Mouse (Mus musculus) cerebellum, adult 9-11 months (tissue): ENCODE measurements around the gene Tmem44.
A peak's percentile ranks its signal among the peaks of the same experiment; 100 is the strongest.
"Not testable (repeated sequence)": the region's sequence is repeated elsewhere in the genome, so short reads cannot be mapped to it uniquely, and the experiment has no call there.

Source experiments
- DNase-seq: peaks from one replicate; pipeline ENCODE4 v3.0.0; 2022

Gene Tmem44

DNA sequence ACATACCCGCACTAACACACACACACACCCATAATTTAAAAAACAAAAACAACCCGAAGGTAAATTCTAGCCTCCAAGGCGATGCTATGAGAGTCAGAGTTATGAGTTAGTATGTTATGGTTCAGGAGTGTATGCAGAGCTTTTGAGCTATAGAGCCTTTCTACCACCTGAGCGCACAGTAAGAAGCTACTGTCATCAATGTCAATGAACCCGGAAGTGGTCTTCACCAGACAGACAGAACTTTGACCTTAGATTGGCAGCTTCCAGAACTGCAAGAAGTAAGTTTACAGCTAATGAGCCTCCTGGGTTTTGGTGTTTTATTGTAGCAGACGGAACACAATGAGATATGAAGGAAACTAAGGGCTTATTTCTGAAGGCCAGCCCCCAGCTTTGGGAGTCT, 55.8 kb downstream of the Tmem44 start:
- no peak for DNase-seq

GRCm38 (mm10) chr16:30491742-30492141, 58.9 kb downstream of the Tmem44 start:
- no peak for DNase-seq

- DNase-seq, result no peak
Observed at GRCm38 (mm10) chr16:30490791-30491190, 59.9 kb downstream of the Tmem44 start.

DNA sequence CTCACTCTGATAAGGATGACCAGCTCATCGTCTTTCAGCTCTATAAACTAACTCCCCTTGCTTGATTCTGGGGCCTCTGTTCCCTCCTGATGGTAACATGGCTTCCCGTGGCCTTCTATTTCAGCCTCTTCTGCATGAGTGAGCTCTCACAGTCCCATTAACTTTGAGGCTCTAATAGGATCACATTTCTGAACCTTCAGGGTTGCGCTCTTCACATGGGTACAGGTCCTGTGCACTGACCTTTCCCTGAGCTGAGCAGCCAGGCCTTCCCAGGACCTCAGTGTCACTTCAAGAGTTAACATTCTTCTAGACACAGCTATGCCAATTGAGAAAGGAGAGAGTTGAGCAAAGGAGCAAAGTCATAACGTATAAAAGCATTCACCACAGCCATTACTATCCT, 60.3 kb downstream of the Tmem44 start:
- DNase-seq, result no peak

DNA sequence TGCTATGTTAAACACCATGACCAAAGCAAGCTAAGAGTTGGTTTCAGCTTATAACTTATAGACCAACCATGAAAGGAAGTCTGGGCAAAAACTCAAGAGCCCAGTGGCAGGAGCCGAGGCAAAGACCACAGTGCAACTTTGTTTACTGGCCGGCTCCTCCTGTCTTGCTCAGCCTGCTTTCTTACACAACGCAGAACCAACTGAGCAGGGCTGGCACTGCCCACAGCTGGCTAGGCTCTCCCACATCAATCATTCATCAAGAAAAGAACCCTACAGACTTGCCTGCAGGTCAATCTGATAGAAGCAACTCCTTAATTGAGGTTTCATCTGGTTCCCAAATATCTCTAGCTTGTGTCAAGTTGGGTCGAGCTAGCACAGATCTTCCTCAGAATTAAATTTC, 61.0 kb downstream of the Tmem44 start:
- DNase-seq, result no peak

DNA sequence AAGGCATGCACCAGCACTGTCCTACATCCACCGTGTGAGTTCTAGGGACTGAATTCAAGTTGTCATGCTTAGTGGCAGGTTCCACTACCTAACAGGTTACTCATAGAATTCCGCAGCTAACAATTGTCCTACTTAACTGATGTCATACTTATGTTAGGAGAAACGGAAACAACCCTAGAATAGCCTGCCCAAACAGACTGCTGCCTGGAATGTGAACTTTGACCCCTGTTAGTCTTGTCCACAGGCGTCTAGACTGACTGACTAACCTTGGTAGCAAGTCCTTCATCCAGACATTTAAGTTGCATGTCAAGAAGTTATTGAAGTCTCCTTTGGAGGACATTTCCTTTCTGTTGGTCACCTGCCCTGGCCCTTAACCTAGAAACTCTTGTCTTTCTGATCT, 64.1 kb downstream of the Tmem44 start:
- DNase-seq, result no peak

- no peak for DNase-seq
Observed at GRCm38 (mm10) chr16:30477791-30478190, 72.9 kb downstream of the Tmem44 start.

GRCm38 (mm10) chr16:30477006-30477405, 73.6 kb downstream of the Tmem44 start:
- no peak for DNase-seq

DNA sequence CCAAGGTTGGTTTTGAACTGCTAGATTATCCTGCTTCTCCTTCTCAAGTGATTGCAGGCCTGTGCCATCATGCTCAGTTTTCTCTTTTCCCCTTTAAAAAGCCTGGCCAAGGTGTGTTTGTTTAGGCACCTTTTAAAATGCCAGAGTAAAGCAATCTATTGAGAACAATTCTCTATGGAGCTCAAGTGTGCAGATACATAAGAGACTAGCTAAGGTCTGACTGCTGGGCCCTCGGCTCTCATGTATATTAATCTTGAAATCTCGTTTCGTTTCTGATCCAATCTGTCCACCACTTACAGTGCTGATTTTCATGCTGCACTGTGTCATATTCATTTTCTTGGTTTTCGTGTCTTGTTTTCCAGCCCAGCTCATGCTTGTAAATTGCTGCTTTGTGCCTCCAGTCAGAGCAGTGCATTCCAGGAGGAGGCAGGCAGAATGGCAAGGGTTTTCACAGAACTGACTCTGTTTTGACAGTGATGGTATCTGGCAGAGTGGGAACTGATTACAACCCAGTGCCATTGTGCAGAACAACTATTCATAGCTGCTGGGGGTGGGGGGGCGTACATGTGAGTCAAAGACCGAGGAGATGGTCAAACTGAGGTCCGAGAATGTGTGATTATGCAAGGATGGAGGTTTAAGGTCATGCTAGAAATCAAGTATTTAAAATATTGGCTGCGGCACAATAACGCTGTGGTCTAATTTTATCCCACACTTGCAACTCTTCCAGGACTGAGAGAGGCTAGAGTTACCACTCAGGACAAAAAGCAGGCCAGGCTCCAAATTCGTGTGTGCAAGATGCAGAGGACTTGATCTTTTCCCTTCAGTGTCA, 74.8 kb downstream of the Tmem44 start:
- DNase-seq, result peak; percentile 4

DNA sequence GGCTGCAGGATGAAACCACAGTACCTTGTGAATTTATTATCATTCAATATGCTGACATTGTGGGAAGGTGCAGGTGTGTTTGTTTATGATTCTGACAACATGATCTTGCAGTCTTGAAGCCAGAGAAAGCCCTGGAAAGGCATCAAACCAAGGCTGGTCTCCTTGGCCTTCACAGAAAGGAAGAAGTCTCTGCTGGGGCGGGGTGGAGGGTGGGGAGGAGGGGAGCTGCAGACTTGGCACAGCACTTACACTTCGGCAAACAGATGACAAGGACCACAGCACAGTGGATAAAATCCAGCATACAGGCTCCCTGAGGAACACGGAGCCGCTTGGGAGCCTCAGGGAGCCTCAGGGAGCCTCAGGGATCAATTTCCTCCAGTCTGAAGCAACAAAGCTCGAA, 78.2 kb downstream of the Tmem44 start:
- no peak for DNase-seq

- DNase-seq, result no peak
Observed at GRCm38 (mm10) chr16:30471912-30472311, 78.7 kb downstream of the Tmem44 start.

- DNase-seq, result no peak
Observed at GRCm38 (mm10) chr16:30468944-30469343, 81.7 kb downstream of the Tmem44 start.

- no peak for DNase-seq
Observed at GRCm38 (mm10) chr16:30465680-30466298, 84.9 kb downstream of the Tmem44 start.

DNA sequence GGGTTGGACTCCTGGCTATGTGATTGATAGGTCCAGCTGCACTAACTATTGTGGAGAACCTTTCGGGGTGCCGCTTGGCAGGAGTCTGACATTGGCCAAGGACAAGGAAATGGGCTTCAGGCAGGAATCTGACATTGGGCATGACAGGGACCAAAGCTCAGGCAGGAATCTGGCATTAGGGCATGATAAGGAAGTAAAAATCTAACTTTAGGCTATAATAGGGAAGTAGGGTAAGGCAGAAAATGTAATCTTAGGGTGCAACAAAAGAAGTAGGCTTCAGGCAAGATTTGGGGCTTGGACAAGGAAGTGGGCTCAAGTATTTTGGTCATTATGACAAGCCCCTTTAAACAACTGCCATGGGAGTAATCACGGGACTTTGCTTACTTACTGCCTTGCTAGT, 85.9 kb downstream of the Tmem44 start:
- DNase-seq, result not testable (repeated sequence)
